Mouse (Mus musculus) hindbrain, embryonic 14.5 days (tissue): ENCODE results near the gene Pnpla3. TPM values are rescaled to one million over a fixed set of nuclear protein-coding genes. Genes with fewer than 3 reads are reported as not detected.

Experiments used
- ATAC-seq: fragments of 200-750 bp; cut with Nextera tagmentation; 2 replicates; pipeline ENCODE4 v1.8.0; 2017; ENCODE audit warnings: moderate number of reproducible peaks, mild to moderate bottlenecking, moderate TSS enrichment, moderate library complexity; ENCODE audit not compliant: low FRiP score
- DNase-seq: peaks from one replicate; pipeline ENCODE4 v3.0.0-alpha.2; 2015; ENCODE audit warnings: low spot score
- H3K27ac ChIP-seq: fragments of 300-500 bp; sonication (generic); 2 replicates; pipeline ENCODE4 v1.5.1; 2014; ENCODE audit warnings: mild to moderate bottlenecking, moderate library complexity
- H3K27me3 ChIP-seq: fragments of 300-500 bp; sonication (generic); 2 replicates; pipeline ENCODE4 v1.6.1; 2014; ENCODE audit warnings: mild to moderate bottlenecking, low read length, mixed read lengths; ENCODE audit not compliant: control insufficient read depth, insufficient read depth
- H3K36me3 ChIP-seq: fragments of 300-500 bp; sonication (generic); replicated peaks from 2 replicates; pipeline ENCODE4 v1.6.1; 2014; ENCODE audit not compliant: control insufficient read depth, insufficient read depth
- H3K4me1 ChIP-seq: fragments of 300-500 bp; sonication (generic); replicated peaks from 2 replicates; pipeline ENCODE4 v1.6.1; 2014; ENCODE audit warnings: antibody characterized with exemption, low read length, mixed read lengths; ENCODE audit not compliant: control insufficient read depth, insufficient read depth
- H3K4me2 ChIP-seq: fragments of 300-500 bp; sonication (generic); replicated peaks from 2 replicates; pipeline ENCODE4 v1.6.1; 2014; ENCODE audit warnings: mild to moderate bottlenecking, moderate library complexity
- H3K4me3 ChIP-seq: fragments of 300-500 bp; sonication (generic); replicated peaks from 2 replicates; pipeline ENCODE4 v1.5.1; 2014; ENCODE audit warnings: mild to moderate bottlenecking, low read length
- H3K9ac ChIP-seq: fragments of 300-500 bp; sonication (generic); 2 replicates; pipeline ENCODE4 v1.6.1; 2014
- H3K9me3 ChIP-seq: fragments of 300-500 bp; sonication (generic); 2 replicates; pipeline ENCODE4 v1.6.1; 2016; ENCODE audit warnings: low read length; ENCODE audit not compliant: control insufficient read depth
- WGBS: fragments of 180-500 bp; shearing (Covaris S2); extraction: QIAGEN DNeasy Blood & Tissue Kit; methylation state at CpG from one replicate; pipeline ENCODE4 v1.1.7; 2014; 5-methylcytosine and 5-hydroxymethylcytosine counted together
- polyA plus RNA-seq: library from polyadenylated mRNA; unstranded; fragments of >200 nt; fragmentation: Nextera tagmentation; extraction: Ambion mirVana; gene quantifications from 2 replicates; pipeline ENCODE4 v1.2.1, GENCODE M21; 2014

Gene Pnpla3
- polyA plus RNA-seq, 1 experiment from 2014 or later: 4.2 TPM

- peak overlapping the region; percentile 94; the same call in 1 of the 2 replicates for H3K4me2 ChIP-seq
- DNase-seq (no peak), ATAC-seq (no peak)
- H3K4me3 ChIP-seq: no peak overlapping the region
- H3K4me1 ChIP-seq: peaks cover 17% of the 10 kb centered on the region
- H3K27ac ChIP-seq: no peak overlapping the region
- H3K9ac ChIP-seq: no peak overlapping the region
- H3K9me3 ChIP-seq: no peaks in the 10 kb centered on the region
- WGBS: 79% methylated on average over 6 of the region's 6 CpGs
- H3K36me3 ChIP-seq: no peaks in the 10 kb centered on the region
- H3K27me3 ChIP-seq: no peaks in the 10 kb centered on the region
Observed at GRCm38 (mm10) chr15:84166818-84167217, 819 bp upstream of the Pnpla3 start.

GRCm38 (mm10) chr15:84168170-84169161, 829 bp downstream of the Pnpla3 start:
- peak overlapping the region; percentile 66 for H3K27ac ChIP-seq
- no peaks in the 10 kb centered on the region for H3K27me3 ChIP-seq
- no peaks in the 10 kb centered on the region for H3K36me3 ChIP-seq
- ATAC-seq (peak; percentile 65; the same call in 1 of the 2 replicates), DNase-seq (peak; percentile 65)
- peaks cover 17% of the 10 kb centered on the region for H3K4me1 ChIP-seq
- peak overlapping the region; percentile 75 for H3K9ac ChIP-seq
- no peaks in the 10 kb centered on the region for H3K9me3 ChIP-seq
- peak overlapping the region; percentile 94 for H3K4me2 ChIP-seq
- H3K4me3 ChIP-seq: peak overlapping the region; percentile 50
- WGBS: 2% methylated on average over 28 of the region's 28 CpGs

- H3K9me3 ChIP-seq: no peaks in the 10 kb centered on the region
- H3K4me1 ChIP-seq: peaks cover 17% of the 10 kb centered on the region
- peak overlapping the region; percentile 75; the same call in 1 of the 2 replicates for H3K9ac ChIP-seq
- H3K4me2 ChIP-seq: peak overlapping the region; percentile 94
- H3K27me3 ChIP-seq: no peaks in the 10 kb centered on the region
- 50% methylated on average over 1 of the region's 1 CpGs for WGBS
- DNase-seq: no peak
- H3K27ac ChIP-seq: no peak overlapping the region
- no peak overlapping the region for H3K4me3 ChIP-seq
- ATAC-seq: no peak
- no peaks in the 10 kb centered on the region for H3K36me3 ChIP-seq
Observed at GRCm38 (mm10) chr15:84169511-84169910, 1.9 kb downstream of the Pnpla3 start.

- no peak overlapping the region for H3K4me2 ChIP-seq
- H3K9me3 ChIP-seq: no peaks in the 10 kb centered on the region
- no peak overlapping the region for H3K4me3 ChIP-seq
- no peak overlapping the region for H3K9ac ChIP-seq
- ATAC-seq: no peak
- H3K27me3 ChIP-seq: no peaks in the 10 kb centered on the region
- H3K36me3 ChIP-seq: no peaks in the 10 kb centered on the region
- H3K27ac ChIP-seq: no peak overlapping the region
- H3K4me1 ChIP-seq: peaks cover 17% of the 10 kb centered on the region
- 80% methylated on average over 7 of the region's 7 CpGs for WGBS
- no peak for DNase-seq
Observed at GRCm38 (mm10) chr15:84171166-84171565, 3.5 kb downstream of the Pnpla3 start.

- Histone ChIP-seq H3K4me3 (no peak overlapping the region), H3K4me2 (no peak overlapping the region), H3K27me3 (no peaks in the 10 kb centered on the region), H3K27ac (no peak overlapping the region), H3K4me1 (no peaks in the 10 kb centered on the region), H3K9ac (no peak overlapping the region), H3K9me3 (no peaks in the 10 kb centered on the region), H3K36me3 (no peaks in the 10 kb centered on the region)
- ATAC-seq (no peak), DNase-seq (no peak)
- WGBS: 97% methylated on average over 9 of the region's 9 CpGs
Observed at GRCm38 (mm10) chr15:84178733-84179132, 11.1 kb downstream of the Pnpla3 start.

- no peaks in the 10 kb centered on the region for H3K9me3 ChIP-seq
- no peak overlapping the region for H3K27ac ChIP-seq
- no peaks in the 10 kb centered on the region for H3K4me1 ChIP-seq
- ATAC-seq: no peak
- no peaks in the 10 kb centered on the region for H3K27me3 ChIP-seq
- H3K4me3 ChIP-seq: no peak overlapping the region
- 68% methylated on average over 6 of the region's 6 CpGs for WGBS
- no peaks in the 10 kb centered on the region; the same call in 1 of the 2 replicates for H3K36me3 ChIP-seq
- H3K4me2 ChIP-seq: no peak overlapping the region
- DNase-seq: no peak
- H3K9ac ChIP-seq: no peak overlapping the region
Observed at GRCm38 (mm10) chr15:84182000-84182399, 14.4 kb downstream of the Pnpla3 start.

- ATAC-seq: no peak
- 42% methylated on average over 1 of the region's 1 CpGs for WGBS
- Histone ChIP-seq H3K27me3 (no peaks in the 10 kb centered on the region), H3K27ac (no peak overlapping the region), H3K9ac (no peak overlapping the region), H3K4me3 (no peak overlapping the region), H3K4me1 (no peaks in the 10 kb centered on the region), H3K36me3 (no peaks in the 10 kb centered on the region; the same call in 1 of the 2 replicates), H3K9me3 (no peaks in the 10 kb centered on the region), H3K4me2 (no peak overlapping the region)
- DNase-seq: no peak
Observed at GRCm38 (mm10) chr15:84183967-84184366, 16.3 kb downstream of the Pnpla3 start.

- no peak overlapping the region for H3K4me3 ChIP-seq
- ATAC-seq (no peak), DNase-seq (no peak)
- no peaks in the 10 kb centered on the region; the same call in 1 of the 2 replicates for H3K36me3 ChIP-seq
- no peak overlapping the region for H3K9ac ChIP-seq
- no peaks in the 10 kb centered on the region for H3K9me3 ChIP-seq
- H3K4me1 ChIP-seq: 0 out of 2 replicates have a peak, but pooled peaks cover under 1% of the 10 kb centered on the region
- no peak overlapping the region for H3K4me2 ChIP-seq
- WGBS: 29% methylated on average over 4 of the region's 4 CpGs
- no peaks in the 10 kb centered on the region for H3K27me3 ChIP-seq
- no peak overlapping the region; the same call in 1 of the 2 replicates for H3K27ac ChIP-seq
Observed at GRCm38 (mm10) chr15:84186196-84186595, 18.6 kb downstream of the Pnpla3 start.

- no peaks in the 10 kb centered on the region; the same call in 1 of the 2 replicates for H3K36me3 ChIP-seq
- H3K4me1 ChIP-seq: peaks cover 10% of the 10 kb centered on the region; the same call in 1 of the 2 replicates
- DNase-seq: no peak
- no peak overlapping the region for H3K4me3 ChIP-seq
- no peak overlapping the region for H3K4me2 ChIP-seq
- H3K9ac ChIP-seq: no peak overlapping the region
- no peaks in the 10 kb centered on the region for H3K9me3 ChIP-seq
- WGBS: 75% methylated on average over 2 of the region's 2 CpGs
- H3K27me3 ChIP-seq: no peaks in the 10 kb centered on the region
- no peak for ATAC-seq
- H3K27ac ChIP-seq: no peak overlapping the region
Observed at GRCm38 (mm10) chr15:84188887-84189530, 21.4 kb downstream of the Pnpla3 start.
